Mouse (Mus musculus): ENCODE results near the gene Bcar3. TPM values are rescaled to one million over a fixed set of nuclear protein-coding genes. Genes with fewer than 3 reads are reported as not detected.
"Not testable (repeated sequence)": the region's sequence is repeated elsewhere in the genome, so short reads cannot be mapped to it uniquely, and the experiment has no call there.

Bcar3 gene
- polyA plus RNA-seq, 1 experiment: 93.8 TPM

DNA sequence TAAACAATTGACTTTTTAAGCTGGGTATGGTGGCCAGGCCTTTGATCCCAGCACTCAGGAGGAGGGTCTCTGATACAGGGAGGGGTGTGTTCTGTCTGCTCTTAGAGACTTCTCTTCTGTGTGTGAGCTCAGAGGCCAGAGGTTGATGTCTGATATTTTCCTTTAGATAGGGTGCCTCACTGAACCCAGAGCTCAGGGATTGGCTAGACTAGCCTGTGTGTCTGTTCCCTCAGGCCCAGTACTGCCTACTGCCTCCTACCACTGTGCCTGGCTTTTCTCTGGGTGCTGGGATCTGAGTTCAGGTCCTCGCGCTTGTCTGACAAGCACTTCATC is 46.2 kb upstream of the Bcar3 start:
- H3K36me3 ChIP-seq (ENCODE audit: control insufficient read depth, insufficient read depth, low read length): no peaks in the 10 kb centered on the region
- H3K27me3 ChIP-seq (ENCODE audit: control insufficient read depth, insufficient read depth, low read length): no peaks in the 10 kb centered on the region
- WGBS: 88% methylated on average over 2 of the region's 2 CpGs
- H3K27ac ChIP-seq (ENCODE audit: insufficient read depth, low read depth, low read length): peak overlapping the region; percentile 74
- H3K4me1 ChIP-seq (ENCODE audit: control insufficient read depth, insufficient read depth, insufficient read length, low read length): peaks cover 5% of the 10 kb centered on the region; the same call in 1 of the 2 replicates
- peak overlapping the region; percentile 14; the same call in 1 of the 2 replicates for H3K4me3 ChIP-seq (ENCODE audit: low read depth, low read length)
- TF ChIP-seq POLR2A (IDR thresholded peaks at IDR 0.05; ENCODE audit: low read depth, low read length) (no peak), CTCF (IDR thresholded peaks at IDR 0.05; ENCODE audit: extremely low read depth, insufficient read length, insufficient replicate concordance, low read depth, low read length) (no peak)

DNA sequence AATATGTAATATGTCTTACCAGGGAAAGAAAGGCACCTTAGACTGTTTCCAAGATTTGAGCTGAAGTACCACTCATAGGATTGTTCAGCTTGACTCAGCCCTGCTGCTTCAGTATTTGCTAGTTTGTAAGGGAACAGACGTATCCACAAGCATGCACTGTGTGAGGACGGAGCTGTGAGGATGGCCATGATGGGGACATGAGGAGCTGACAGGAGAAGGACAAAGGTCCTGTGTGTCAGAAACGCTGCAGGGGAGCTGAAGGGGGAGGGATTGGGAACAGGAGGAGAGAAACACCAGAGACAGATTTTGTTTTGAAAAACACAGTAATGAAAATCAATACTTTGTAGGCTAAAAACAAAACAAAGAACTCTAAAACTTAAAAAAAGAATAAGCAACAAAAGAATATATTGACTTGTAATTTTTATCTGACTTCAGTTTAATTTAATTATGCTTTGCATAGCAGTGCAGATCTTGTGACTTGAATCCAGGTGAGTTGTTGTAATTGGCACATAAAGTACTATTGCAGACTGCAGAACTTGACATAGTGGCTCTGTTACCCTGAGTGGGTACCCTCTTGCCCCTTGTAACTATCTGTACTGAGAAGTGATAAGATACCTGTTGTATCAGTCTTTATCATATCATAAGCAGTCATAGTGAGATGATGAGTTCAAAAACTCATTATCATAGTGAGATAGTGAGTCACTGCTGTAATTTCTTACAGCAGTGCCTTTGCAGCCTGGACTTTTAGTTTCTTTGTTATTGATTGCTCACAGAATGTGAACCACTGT is 41.3 kb upstream of the Bcar3 start:
- WGBS: 45% methylated on average over 3 of the region's 3 CpGs
- H3K27ac ChIP-seq (ENCODE audit: insufficient read depth, low read depth, low read length): peak overlapping the region; percentile 35; the same call in 1 of the 2 replicates
- no peak overlapping the region for H3K4me3 ChIP-seq (ENCODE audit: low read depth, low read length)
- peaks cover 7% of the 10 kb centered on the region; the same call in 1 of the 2 replicates for H3K4me1 ChIP-seq (ENCODE audit: control insufficient read depth, insufficient read depth, insufficient read length, low read length)
- H3K36me3 ChIP-seq (ENCODE audit: control insufficient read depth, insufficient read depth, low read length): peaks cover 5% of the 10 kb centered on the region
- TF ChIP-seq POLR2A (IDR thresholded peaks at IDR 0.05; ENCODE audit: low read depth, low read length) (no peak), CTCF (IDR thresholded peaks at IDR 0.05; ENCODE audit: extremely low read depth, insufficient read length, insufficient replicate concordance, low read depth, low read length) (no peak)
- no peaks in the 10 kb centered on the region for H3K27me3 ChIP-seq (ENCODE audit: control insufficient read depth, insufficient read depth, low read length)

DNA sequence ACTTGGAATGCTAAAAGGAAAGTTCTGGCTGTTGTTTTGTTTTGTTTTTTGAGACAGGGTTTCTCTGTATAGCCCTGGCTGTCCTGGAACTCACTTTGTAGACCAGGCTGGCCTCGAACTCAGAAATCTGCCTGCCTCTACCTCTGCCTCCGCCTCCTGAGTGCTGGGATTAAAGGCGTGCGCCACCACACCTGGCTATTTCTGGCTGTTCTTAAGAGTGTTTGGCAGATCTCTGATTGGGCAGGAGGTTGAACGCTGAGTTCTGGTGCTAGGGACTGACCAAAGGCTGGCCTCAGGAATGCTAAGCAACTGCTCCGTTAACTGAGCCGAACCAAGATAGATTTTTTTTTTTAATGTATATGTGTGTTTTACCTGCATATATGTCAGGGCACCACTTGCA is 39.9 kb upstream of the Bcar3 start:
- H3K27ac ChIP-seq (ENCODE audit: insufficient read depth, low read depth, low read length); H3K27me3 ChIP-seq (ENCODE audit: control insufficient read depth, insufficient read depth, low read length); H3K36me3 ChIP-seq (ENCODE audit: control insufficient read depth, insufficient read depth, low read length); H3K4me1 ChIP-seq (ENCODE audit: control insufficient read depth, insufficient read depth, insufficient read length, low read length); H3K4me3 ChIP-seq (ENCODE audit: low read depth, low read length): not testable (repeated sequence)
- WGBS: 90% methylated on average over 7 of the region's 7 CpGs

DNA sequence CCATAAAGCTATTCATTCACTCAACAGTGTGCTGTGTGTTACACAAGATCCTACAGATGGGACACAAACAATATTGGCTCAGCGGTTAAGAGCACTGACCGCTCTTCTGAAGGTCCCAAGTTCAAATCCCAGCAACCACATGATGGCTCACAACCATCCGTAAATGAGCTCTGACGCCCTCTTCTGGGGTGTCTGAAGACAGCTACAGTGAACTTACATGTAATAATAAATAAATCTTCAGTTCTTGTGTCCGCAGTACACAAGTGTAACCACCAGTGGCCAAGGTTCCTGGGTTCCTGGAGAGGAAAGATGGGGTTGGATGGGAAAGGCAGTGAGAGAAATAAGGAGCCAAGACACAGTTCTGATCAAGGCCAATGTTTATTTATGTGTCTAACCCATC is 23.9 kb upstream of the Bcar3 start:
- TF ChIP-seq POLR2A (IDR thresholded peaks at IDR 0.05; ENCODE audit: low read depth, low read length) (no peak), CTCF (IDR thresholded peaks at IDR 0.05; ENCODE audit: extremely low read depth, insufficient read length, insufficient replicate concordance, low read depth, low read length) (no peak)
- H3K36me3 ChIP-seq (ENCODE audit: control insufficient read depth, insufficient read depth, low read length): peaks cover 12% of the 10 kb centered on the region
- 75% methylated on average over 5 of the region's 5 CpGs for WGBS

DNA sequence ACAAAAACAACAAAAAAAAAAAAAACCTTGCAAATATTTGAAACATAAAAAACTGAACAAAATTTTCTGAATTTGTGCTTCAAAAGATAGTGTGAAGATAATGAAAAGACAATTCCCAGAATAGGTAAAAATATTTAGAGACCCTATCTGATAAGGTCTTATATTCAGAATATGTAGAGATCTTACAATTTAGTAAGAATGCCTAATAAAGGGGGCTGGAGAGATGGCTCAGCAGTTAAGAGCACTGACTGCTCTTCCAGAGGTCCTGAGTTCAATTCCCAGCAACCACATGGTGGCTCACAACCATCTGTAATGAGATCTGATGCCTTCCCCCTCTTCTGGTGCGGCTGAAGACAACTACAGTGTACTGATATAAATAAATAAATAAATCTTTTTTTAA is 21.4 kb upstream of the Bcar3 start:
- WGBS: 77% methylated on average over 1 of the region's 1 CpGs
- peaks cover 15% of the 10 kb centered on the region for H3K36me3 ChIP-seq (ENCODE audit: control insufficient read depth, insufficient read depth, low read length)
- H3K27me3 ChIP-seq (ENCODE audit: control insufficient read depth, insufficient read depth, low read length): not testable (repeated sequence)

More for the DNA sequence above, 23.9 kb upstream of the Bcar3 start:
- Histone ChIP-seq H3K4me3 (ENCODE audit: low read depth, low read length) (no peak overlapping the region), H3K4me1 (ENCODE audit: control insufficient read depth, insufficient read depth, insufficient read length, low read length) (peaks cover under 1% of the 10 kb centered on the region; the same call in 1 of the 2 replicates), H3K27me3 (ENCODE audit: control insufficient read depth, insufficient read depth, low read length) (no peaks in the 10 kb centered on the region), H3K27ac (ENCODE audit: insufficient read depth, low read depth, low read length) (no peak overlapping the region)

DNA sequence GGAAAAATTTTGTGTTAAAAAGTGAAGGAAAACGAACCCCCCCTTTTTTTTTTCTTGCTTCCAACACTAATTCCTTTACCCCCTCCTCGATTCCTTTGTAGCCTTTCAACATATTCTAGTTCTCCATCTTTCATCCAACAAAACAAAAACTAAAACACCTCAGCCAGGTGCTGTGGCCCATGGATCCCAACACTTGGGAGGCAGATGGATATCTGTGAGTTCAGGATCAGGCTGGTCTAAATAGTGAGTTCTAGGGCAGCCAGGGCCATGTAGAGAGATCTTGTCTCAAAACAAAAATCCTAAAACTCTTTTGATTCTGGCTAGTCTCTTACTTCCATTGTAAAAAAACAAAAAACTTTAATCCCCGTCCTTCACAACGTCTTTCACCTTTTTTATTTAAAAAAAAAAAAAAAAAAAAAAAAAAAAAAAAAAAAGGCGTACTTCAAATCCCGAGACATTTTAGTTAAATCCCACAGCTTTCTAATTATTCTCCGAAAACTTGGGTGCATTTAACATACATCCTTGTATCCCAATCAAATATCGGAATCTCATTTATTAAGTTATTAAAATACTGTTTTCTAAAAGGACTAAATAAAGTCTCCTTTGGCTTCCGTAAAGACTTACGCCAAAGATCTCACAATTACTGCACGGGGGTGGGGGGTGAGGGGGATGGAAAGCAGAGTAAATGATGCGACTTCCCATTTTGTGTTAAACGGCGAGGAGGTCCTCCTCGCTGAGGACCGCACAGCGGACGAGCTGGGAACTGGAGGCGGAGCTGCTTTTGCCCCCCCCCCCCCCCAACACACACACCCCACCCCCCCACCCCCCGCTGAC is 20.3 kb upstream of the Bcar3 start:
- 11% methylated on average over 18 of the region's 20 CpGs for WGBS
- Histone ChIP-seq H3K27me3 (ENCODE audit: control insufficient read depth, insufficient read depth, low read length) (no peaks in the 10 kb centered on the region), H3K4me3 (ENCODE audit: low read depth, low read length) (peak overlapping the region; percentile 94), H3K36me3 (ENCODE audit: control insufficient read depth, insufficient read depth, low read length) (peaks cover 22% of the 10 kb centered on the region), H3K27ac (ENCODE audit: insufficient read depth, low read depth, low read length) (no peak overlapping the region), H3K4me1 (ENCODE audit: control insufficient read depth, insufficient read depth, insufficient read length, low read length) (peaks cover 13% of the 10 kb centered on the region)
- TF ChIP-seq CTCF (IDR thresholded peaks at IDR 0.05; ENCODE audit: extremely low read depth, insufficient read length, insufficient replicate concordance, low read depth, low read length): no peak
- TF ChIP-seq POLR2A (IDR thresholded peaks at IDR 0.05; ENCODE audit: low read depth, low read length): no peak

More for the DNA sequence above, 21.4 kb upstream of the Bcar3 start:
- not testable (repeated sequence) for H3K27ac ChIP-seq (ENCODE audit: insufficient read depth, low read depth, low read length); H3K4me1 ChIP-seq (ENCODE audit: control insufficient read depth, insufficient read depth, insufficient read length, low read length); H3K4me3 ChIP-seq (ENCODE audit: low read depth, low read length)

DNA sequence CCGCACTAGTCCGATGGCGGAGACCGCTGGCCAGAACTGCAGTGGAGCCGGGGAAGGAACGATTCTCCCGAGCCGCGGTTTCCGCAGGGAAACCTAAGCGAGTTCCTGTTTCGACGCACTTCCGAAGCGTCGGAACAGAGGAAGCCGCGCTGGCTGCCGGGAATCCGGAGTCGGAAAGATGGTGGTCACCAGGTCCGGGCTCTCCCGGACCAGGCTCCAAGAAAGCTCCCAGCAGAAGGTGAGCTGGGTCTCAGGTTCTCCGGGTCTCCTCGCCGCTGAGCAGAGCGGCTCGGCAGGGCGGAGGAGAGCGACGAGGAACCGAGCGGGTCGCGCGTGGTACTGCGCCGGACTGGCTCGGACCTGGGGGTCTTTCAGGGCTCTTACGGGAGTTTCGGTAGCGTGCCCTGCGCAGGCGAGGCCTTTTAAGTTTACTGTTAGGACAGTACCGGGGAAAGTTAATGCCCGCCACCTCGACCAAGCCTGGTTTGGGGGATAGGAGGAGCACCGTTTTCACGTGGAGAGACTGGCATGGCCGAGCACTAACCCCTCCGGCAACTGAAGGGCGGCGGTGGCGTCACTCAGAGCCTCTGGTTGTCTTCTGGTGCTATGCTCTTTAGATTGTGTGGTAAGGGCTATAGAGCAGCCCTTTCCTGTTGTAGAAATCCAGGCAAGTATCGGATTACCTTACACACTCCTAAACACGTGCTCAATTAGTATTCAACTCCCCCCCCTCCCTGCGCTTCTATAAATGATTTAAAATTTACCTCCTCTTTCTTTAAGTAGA is 19.5 kb upstream of the Bcar3 start, which contains the start of gene Dnttip2:
Gene Dnttip2 (plus strand): TSS at position 148 of the 784 bp plus-strand sequence.
- under 1% methylated on average over 53 of the region's 57 CpGs for WGBS
- Histone ChIP-seq H3K27me3 (ENCODE audit: control insufficient read depth, insufficient read depth, low read length) (no peaks in the 10 kb centered on the region), H3K4me1 (ENCODE audit: control insufficient read depth, insufficient read depth, insufficient read length, low read length) (peaks cover 13% of the 10 kb centered on the region), H3K36me3 (ENCODE audit: control insufficient read depth, insufficient read depth, low read length) (peaks cover 28% of the 10 kb centered on the region), H3K27ac (ENCODE audit: insufficient read depth, low read depth, low read length) (peak within 1 kb of the TSS; percentile 22; the same call in 1 of the 2 replicates), H3K4me3 (ENCODE audit: low read depth, low read length) (peak within 1 kb of the TSS; percentile 94)
- peak; percentile 76; the same call in 1 of the 2 replicates for TF ChIP-seq POLR2A (IDR thresholded peaks at IDR 0.05; ENCODE audit: low read depth, low read length)
- no peak for TF ChIP-seq CTCF (IDR thresholded peaks at IDR 0.05; ENCODE audit: extremely low read depth, insufficient read length, insufficient replicate concordance, low read depth, low read length)

All from small intestine, adult 2 months (tissue).